10 mouse cellular contexts compared by ENCODE assay signal in the genomic region with DNA sequence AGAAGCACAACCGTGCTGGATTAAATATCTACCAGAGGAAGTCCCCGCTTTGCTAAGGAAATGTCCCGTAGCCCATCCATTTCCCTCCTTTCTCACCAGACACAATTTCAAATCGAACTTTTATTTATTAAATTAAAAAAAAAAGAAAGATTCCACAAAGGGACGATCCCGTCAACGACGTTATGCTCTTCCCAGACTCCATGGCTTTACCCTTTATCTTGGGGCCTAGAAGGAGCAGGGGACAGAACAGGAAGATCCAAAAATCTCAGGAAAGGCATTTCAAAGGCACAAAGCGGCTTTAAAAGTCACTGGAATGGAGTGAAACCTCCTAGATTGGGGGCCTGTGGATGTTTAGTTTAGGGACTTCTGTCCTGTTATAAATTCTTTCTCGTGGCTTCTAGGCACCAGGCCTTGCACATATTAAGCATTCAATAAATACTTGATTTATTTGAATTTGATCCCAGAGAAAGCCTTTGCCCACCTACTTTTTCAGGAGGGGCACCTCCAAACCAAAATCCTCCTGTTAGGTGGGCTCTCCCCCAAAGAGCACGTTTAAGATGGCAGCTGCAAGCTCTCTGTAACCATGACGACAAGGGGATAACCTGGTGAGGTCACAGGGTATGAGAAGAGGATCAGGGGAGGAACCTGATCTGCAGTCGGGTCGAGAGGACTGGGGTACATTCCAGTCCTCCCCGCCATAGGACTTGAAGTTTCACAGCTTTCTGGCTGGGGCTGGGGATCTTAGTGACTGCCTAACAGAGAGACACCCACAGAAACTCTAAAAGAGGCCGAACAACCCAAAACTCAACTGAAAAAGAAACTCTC. TPM values are rescaled to one million over a fixed set of nuclear protein-coding genes. Genes with fewer than 3 reads are reported as not detected.
DNase-seq lines count a peak whose midpoint lies in the region; ATAC-seq and TF ChIP-seq lines count a peak whose summit lies in the region.
"Had no signal": no experiment of that assay in that cellular context is flagged by ENCODE, and none has a peak within 500 bp of the region (broad histone marks: within the 10 kb centered on the region; RNA-seq: fewer than 3 reads in every experiment).

No protein-coding gene starts in this region.

- H3K4me3 ChIP-seq in intestine, embryonic 14.5 days (ENCODE audit: low read depth, low read length): peak overlapping the region; percentile 49; the same call in 1 of the 2 replicates
- no peak overlapping the region for H3K4me3 ChIP-seq in intestine, postnatal 0 days (ENCODE audit: low read depth, low read length)
- H3K4me3 ChIP-seq in hindbrain, embryonic 11.5 days (ENCODE audit: low read depth, low read length): no peak overlapping the region
- peak overlapping the region; percentile 50 for H3K4me3 ChIP-seq in midbrain, embryonic 12.5 days

- no peaks in the 10 kb centered on the region for H3K9me3 ChIP-seq in intestine, embryonic 14.5 days (ENCODE audit: control insufficient read depth, low read length)
- H3K9me3 ChIP-seq in intestine, postnatal 0 days (ENCODE audit: control insufficient read depth): no peaks in the 10 kb centered on the region
- no peaks in the 10 kb centered on the region for H3K9me3 ChIP-seq in hindbrain, embryonic 11.5 days (ENCODE audit: control insufficient read depth, low read length)
- H3K9me3 ChIP-seq in midbrain, embryonic 12.5 days: no peaks in the 10 kb centered on the region

- intact Hi-C loops in gastrocnemius, postnatal 14 days (cut with DNase I; ENCODE audit: low total_unique reads): no loop called here

- H3K36me3 ChIP-seq in intestine, embryonic 14.5 days (ENCODE audit: control insufficient read depth, insufficient read depth, low read length): no peaks in the 10 kb centered on the region
- no peaks in the 10 kb centered on the region for H3K36me3 ChIP-seq in intestine, postnatal 0 days (ENCODE audit: control insufficient read depth, insufficient read depth)
- H3K36me3 ChIP-seq in hindbrain, embryonic 11.5 days (ENCODE audit: control insufficient read depth, insufficient read depth, low read length): no peaks in the 10 kb centered on the region
- no peaks in the 10 kb centered on the region for H3K36me3 ChIP-seq in midbrain, embryonic 12.5 days

- peaks cover 22% of the 10 kb centered on the region for H3K27me3 ChIP-seq in intestine, embryonic 14.5 days (replicated peaks; ENCODE audit: control insufficient read depth, insufficient read depth, low read length)
- peaks cover 52% of the 10 kb centered on the region for H3K27me3 ChIP-seq in intestine, postnatal 0 days (replicated peaks; ENCODE audit: control insufficient read depth, insufficient read depth, low read length)
- peaks cover 24% of the 10 kb centered on the region for H3K27me3 ChIP-seq in hindbrain, embryonic 11.5 days (ENCODE audit: control insufficient read depth, insufficient read depth, low read length)
- H3K27me3 ChIP-seq in midbrain, embryonic 12.5 days: peaks cover 55% of the 10 kb centered on the region

- no peak for TF ChIP-seq CTCF in intestine, postnatal 0 days (IDR thresholded peaks at IDR 0.05; ENCODE audit: low read depth)

- peaks cover 16% of the 10 kb centered on the region for H3K4me1 ChIP-seq in intestine, embryonic 14.5 days (replicated peaks; ENCODE audit: control insufficient read depth, insufficient read depth, low read length)
- no peaks in the 10 kb centered on the region for H3K4me1 ChIP-seq in intestine, postnatal 0 days (replicated peaks; ENCODE audit: control insufficient read depth, insufficient read depth, low read length)
- peaks cover 11% of the 10 kb centered on the region for H3K4me1 ChIP-seq in hindbrain, embryonic 11.5 days (replicated peaks; ENCODE audit: control insufficient read depth, insufficient read depth, low read length)
- H3K4me1 ChIP-seq in midbrain, embryonic 12.5 days: peaks cover 36% of the 10 kb centered on the region

- H3K27ac ChIP-seq in intestine, embryonic 14.5 days (ENCODE audit: low read depth): peak overlapping the region; percentile 62
- H3K27ac ChIP-seq in intestine, postnatal 0 days (ENCODE audit: low read depth, low read length): no peak overlapping the region
- no peak overlapping the region for H3K27ac ChIP-seq in hindbrain, embryonic 11.5 days (ENCODE audit: low read depth, low read length)
- peak overlapping the region; percentile 81; the same call in 1 of the 2 replicates for H3K27ac ChIP-seq in midbrain, embryonic 12.5 days (replicated peaks)

- DNase-seq in intestine, embryonic 14.5 days (ENCODE audit: low spot score): no peak
- DNase-seq in embryo, embryonic 10 days (ENCODE audit: low spot score): peak; percentile 69
- peak; percentile 45 for DNase-seq in hindbrain, embryonic 11.5 days (ENCODE audit: low spot score)
- no peak for DNase-seq in gastrocnemius, postnatal 14 days
- DNase-seq in cerebellum, adult 9-10 months: no peak
- no peak for DNase-seq in adrenal gland, postnatal 10 days
- DNase-seq: thymus, adult 18-20 months had no signal

- peak overlapping the region; percentile 71; the same call in 1 of the 2 replicates for H3K9ac ChIP-seq in intestine, embryonic 14.5 days (ENCODE audit: low read length)
- H3K9ac ChIP-seq in intestine, postnatal 0 days (ENCODE audit: low read depth, low read length): no peak overlapping the region
- H3K9ac ChIP-seq in hindbrain, embryonic 11.5 days (ENCODE audit: low read depth, low read length): no peak overlapping the region
- H3K9ac ChIP-seq in midbrain, embryonic 12.5 days (replicated peaks): peak overlapping the region; percentile 76; the same call in 1 of the 2 replicates

- no peak for ATAC-seq in intestine, embryonic 14.5 days (replicated peaks; ENCODE audit: low FRiP score, low TSS enrichment, low read depth)
- ATAC-seq in intestine, postnatal 0 days: no peak
- ATAC-seq in hindbrain, embryonic 11.5 days (ENCODE audit: low FRiP score): no peak
- no peak for ATAC-seq in midbrain, embryonic 12.5 days (ENCODE audit: low FRiP score, low read depth)

- WGBS in intestine, embryonic 14.5 days: 47% methylated on average over 16 of the region's 16 CpGs
- WGBS in intestine, postnatal 0 days: 67% methylated on average over 16 of the region's 16 CpGs
- WGBS in hindbrain, embryonic 11.5 days: 19% methylated on average over 16 of the region's 16 CpGs
- WGBS in midbrain, embryonic 12.5 days: 15% methylated on average over 16 of the region's 16 CpGs

- peak overlapping the region; percentile 77 for H3K4me2 ChIP-seq in intestine, embryonic 14.5 days (ENCODE audit: low read length)
- H3K4me2 ChIP-seq in intestine, postnatal 0 days (replicated peaks; ENCODE audit: low read depth): no peak overlapping the region
- H3K4me2 ChIP-seq in hindbrain, embryonic 11.5 days (replicated peaks; ENCODE audit: low read depth, low read length): peak overlapping the region; percentile 93
- peak overlapping the region; percentile 84 for H3K4me2 ChIP-seq in midbrain, embryonic 12.5 days (replicated peaks)

RNA-seq across cellular contexts. Expression of gene Aaas, which starts 6.1 kb away (rescaled TPM):
- 64.1 and 71.2 TPM in 2 replicates for polyA plus RNA-seq in intestine, embryonic 14.5 days (2014; fragmentation: Nextera tagmentation; extraction: Ambion mirVana)
- 15.0 and 16.8 TPM in 2 replicates for polyA plus RNA-seq in intestine, postnatal 0 days (2015; fragmentation: Nextera tagmentation; extraction: Ambion mirVana)
- polyA plus RNA-seq in hindbrain, embryonic 11.5 days (2014; fragmentation: Nextera tagmentation; extraction: Ambion mirVana): 65.9 and 76.2 TPM in 2 replicates
- polyA plus RNA-seq in midbrain, embryonic 12.5 days (2016; fragmentation: Nextera tagmentation; extraction: Ambion mirVana): 61.5 and 67.9 TPM in 2 replicates
- 1 to 10 TPM; 7.2 to 8.4 TPM for total RNA-seq in gastrocnemius, postnatal 14 days (2021)
- 10 to 100 TPM; 21.4 to 24.7 TPM for total RNA-seq in adrenal gland, postnatal 10 days (2021)

RNA-seq across cellular contexts. Expression of gene Sp7, which starts 10.3 kb away (rescaled TPM):
- polyA plus RNA-seq in intestine, embryonic 14.5 days (2014; fragmentation: Nextera tagmentation; extraction: Ambion mirVana): 1.2 and 1.3 TPM in 2 replicates
- 0.07 and 0.14 TPM in 2 replicates for polyA plus RNA-seq in intestine, postnatal 0 days (2015; fragmentation: Nextera tagmentation; extraction: Ambion mirVana)
- 0.73 and 0.99 TPM in 2 replicates for polyA plus RNA-seq in hindbrain, embryonic 11.5 days (2014; fragmentation: Nextera tagmentation; extraction: Ambion mirVana)
- polyA plus RNA-seq in midbrain, embryonic 12.5 days (2016; fragmentation: Nextera tagmentation; extraction: Ambion mirVana): 0.46 and 0.93 TPM in 2 replicates
- under 1 TPM; 0.11 to 0.14 TPM for total RNA-seq in gastrocnemius, postnatal 14 days (2021)
- 1 to 10 TPM in 1 of 2 experiments, under 1 TPM in 1; 0.15 to 2.3 TPM for total RNA-seq in adrenal gland, postnatal 10 days (2021)
- total RNA-seq: CH12.LX had no signal

RNA-seq across cellular contexts. Expression of gene Myg1, which starts 25.2 kb away (rescaled TPM):
- 104 and 120 TPM in 2 replicates for polyA plus RNA-seq in intestine, embryonic 14.5 days (2014; fragmentation: Nextera tagmentation; extraction: Ambion mirVana)
- 35.8 and 41.5 TPM in 2 replicates for polyA plus RNA-seq in intestine, postnatal 0 days (2015; fragmentation: Nextera tagmentation; extraction: Ambion mirVana)
- polyA plus RNA-seq in hindbrain, embryonic 11.5 days (2014; fragmentation: Nextera tagmentation; extraction: Ambion mirVana): 104 TPM in 2 replicates
- polyA plus RNA-seq in midbrain, embryonic 12.5 days (2016; fragmentation: Nextera tagmentation; extraction: Ambion mirVana): 96.1 and 108 TPM in 2 replicates
- total RNA-seq in gastrocnemius, postnatal 14 days (2021): 10 to 100 TPM; 17.6 to 19.0 TPM
- total RNA-seq in adrenal gland, postnatal 10 days (2021): 10 to 100 TPM; 50.0 to 62.5 TPM

RNA-seq across cellular contexts. Expression of gene Pfdn5, which starts 30.8 kb away (rescaled TPM):
- 450 and 456 TPM in 2 replicates for polyA plus RNA-seq in intestine, embryonic 14.5 days (2014; fragmentation: Nextera tagmentation; extraction: Ambion mirVana)
- polyA plus RNA-seq in intestine, postnatal 0 days (2015; fragmentation: Nextera tagmentation; extraction: Ambion mirVana): 339 and 341 TPM in 2 replicates
- polyA plus RNA-seq in hindbrain, embryonic 11.5 days (2014; fragmentation: Nextera tagmentation; extraction: Ambion mirVana): 401 and 431 TPM in 2 replicates
- 363 and 378 TPM in 2 replicates for polyA plus RNA-seq in midbrain, embryonic 12.5 days (2016; fragmentation: Nextera tagmentation; extraction: Ambion mirVana)
- total RNA-seq in gastrocnemius, postnatal 14 days (2021): 100 to 1,000 TPM; 212 to 228 TPM
- 100 to 1,000 TPM; 342 to 354 TPM for total RNA-seq in adrenal gland, postnatal 10 days (2021)

RNA-seq across cellular contexts. Expression of gene Sp1, which starts 49.2 kb away (rescaled TPM):
- 14.4 and 15.8 TPM in 2 replicates for polyA plus RNA-seq in intestine, embryonic 14.5 days (2014; fragmentation: Nextera tagmentation; extraction: Ambion mirVana)
- 5.6 and 5.8 TPM in 2 replicates for polyA plus RNA-seq in intestine, postnatal 0 days (2015; fragmentation: Nextera tagmentation; extraction: Ambion mirVana)
- 10.5 and 11.5 TPM in 2 replicates for polyA plus RNA-seq in hindbrain, embryonic 11.5 days (2014; fragmentation: Nextera tagmentation; extraction: Ambion mirVana)
- polyA plus RNA-seq in midbrain, embryonic 12.5 days (2016; fragmentation: Nextera tagmentation; extraction: Ambion mirVana): 9.6 and 10.2 TPM in 2 replicates
- 10 to 100 TPM; 27.5 to 31.2 TPM for total RNA-seq in gastrocnemius, postnatal 14 days (2021)
- total RNA-seq in adrenal gland, postnatal 10 days (2021): 10 to 100 TPM; 67.8 to 83.4 TPM

Comparison
In these comparisons a context has a peak if more than half of its experiments do, and no peak if none do; other contexts are left out.
1. H3K27ac ChIP-seq: peak in intestine, embryonic 14.5 days (single experiment) and midbrain, embryonic 12.5 days (single experiment); none in intestine, postnatal 0 days (single experiment) and hindbrain, embryonic 11.5 days (single experiment).
2. H3K4me3 ChIP-seq: peak in intestine, embryonic 14.5 days (single experiment) and midbrain, embryonic 12.5 days (single experiment); none in intestine, postnatal 0 days (single experiment) and hindbrain, embryonic 11.5 days (single experiment).
3. H3K9ac ChIP-seq: peak in intestine, embryonic 14.5 days (single experiment) and midbrain, embryonic 12.5 days (single experiment); none in intestine, postnatal 0 days (single experiment) and hindbrain, embryonic 11.5 days (single experiment).
4. DNase-seq: peak in embryo, embryonic 10 days (single experiment) and hindbrain, embryonic 11.5 days (single experiment); none in intestine, embryonic 14.5 days (single experiment), gastrocnemius, postnatal 14 days (single experiment), cerebellum, adult 9-10 months (single experiment) and adrenal gland, postnatal 10 days (single experiment).